Mouse (Mus musculus): ENCODE data around the gene Slit3.
A peak's percentile ranks its signal among the peaks of the same experiment; 100 is the strongest.

Slit3 gene

GRCm38 (mm10) chr11:35324397-35324796, 203.4 kb downstream of the Slit3 start:
- H3K4me1 ChIP-seq (replicated peaks; ENCODE audit: low read depth, low read length), result peaks cover 20% of the 10 kb centered on the region
- no peaks in the 10 kb centered on the region for H3K36me3 ChIP-seq (ENCODE audit: insufficient read depth, low read length)
- H3K27me3 ChIP-seq (ENCODE audit: insufficient read depth, low read length), result peaks cover 89% of the 10 kb centered on the region
- TF ChIP-seq CTCF (conservative IDR thresholded peaks at IDR 0.05; ENCODE audit: low read length) (no peak), NANOG (IDR thresholded peaks at IDR 0.05; ENCODE audit: borderline replicate concordance, low read length) (no peak), POU5F1 (IDR thresholded peaks at IDR 0.05; ENCODE audit: borderline replicate concordance, low read length) (no peak)
- no peak overlapping the region for H3K4me3 ChIP-seq (replicated peaks; ENCODE audit: low read length)
- 0 out of 2 replicates have a peak, but pooled peaks cover 4% of the 10 kb centered on the region for H3K9me3 ChIP-seq (ENCODE audit: low read length)

- peaks cover 20% of the 10 kb centered on the region for H3K4me1 ChIP-seq (replicated peaks; ENCODE audit: low read depth, low read length)
- TF ChIP-seq POU5F1 (IDR thresholded peaks at IDR 0.05; ENCODE audit: borderline replicate concordance, low read length) (no peak), CTCF (conservative IDR thresholded peaks at IDR 0.05; ENCODE audit: low read length) (no peak), NANOG (IDR thresholded peaks at IDR 0.05; ENCODE audit: borderline replicate concordance, low read length) (no peak)
- H3K4me3 ChIP-seq (replicated peaks; ENCODE audit: low read length), result no peak overlapping the region
- H3K9me3 ChIP-seq (ENCODE audit: low read length), result 0 out of 2 replicates have a peak, but pooled peaks cover 4% of the 10 kb centered on the region
- H3K36me3 ChIP-seq (ENCODE audit: insufficient read depth, low read length), result no peaks in the 10 kb centered on the region
- peaks cover 88% of the 10 kb centered on the region for H3K27me3 ChIP-seq (ENCODE audit: insufficient read depth, low read length)
Observed at GRCm38 (mm10) chr11:35325131-35325995, 204.3 kb downstream of the Slit3 start.

GRCm38 (mm10) chr11:35326346-35326745, 205.3 kb downstream of the Slit3 start:
- H3K27me3 ChIP-seq (ENCODE audit: insufficient read depth, low read length), result peaks cover 92% of the 10 kb centered on the region
- peaks cover 20% of the 10 kb centered on the region for H3K4me1 ChIP-seq (replicated peaks; ENCODE audit: low read depth, low read length)
- no peak overlapping the region for H3K4me3 ChIP-seq (replicated peaks; ENCODE audit: low read length)
- 0 out of 2 replicates have a peak, but pooled peaks cover 4% of the 10 kb centered on the region for H3K9me3 ChIP-seq (ENCODE audit: low read length)
- H3K36me3 ChIP-seq (ENCODE audit: insufficient read depth, low read length), result no peaks in the 10 kb centered on the region
- TF ChIP-seq NANOG (IDR thresholded peaks at IDR 0.05; ENCODE audit: borderline replicate concordance, low read length), result peak; percentile 94
- TF ChIP-seq POU5F1 (IDR thresholded peaks at IDR 0.05; ENCODE audit: borderline replicate concordance, low read length), result no peak

- no peak for TF ChIP-seq NANOG (IDR thresholded peaks at IDR 0.05; ENCODE audit: borderline replicate concordance, low read length)
- no peak for TF ChIP-seq POU5F1 (IDR thresholded peaks at IDR 0.05; ENCODE audit: borderline replicate concordance, low read length)
- TF ChIP-seq CTCF (conservative IDR thresholded peaks at IDR 0.05; ENCODE audit: low read length), result no peak
- no peaks in the 10 kb centered on the region for H3K9me3 ChIP-seq (ENCODE audit: low read length)
- no peaks in the 10 kb centered on the region for H3K36me3 ChIP-seq (ENCODE audit: insufficient read depth, low read length)
- no peak overlapping the region for H3K4me3 ChIP-seq (replicated peaks; ENCODE audit: low read length)
- H3K4me1 ChIP-seq (replicated peaks; ENCODE audit: low read depth, low read length), result peaks cover 20% of the 10 kb centered on the region
- peaks cover 93% of the 10 kb centered on the region for H3K27me3 ChIP-seq (ENCODE audit: insufficient read depth, low read length)
Observed at GRCm38 (mm10) chr11:35327899-35328298, 206.9 kb downstream of the Slit3 start.

GRCm38 (mm10) chr11:35331476-35331875, 210.5 kb downstream of the Slit3 start:
- no peaks in the 10 kb centered on the region for H3K36me3 ChIP-seq (ENCODE audit: insufficient read depth, low read length)
- peaks cover 92% of the 10 kb centered on the region for H3K27me3 ChIP-seq (ENCODE audit: insufficient read depth, low read length)
- H3K4me3 ChIP-seq (replicated peaks; ENCODE audit: low read length), result no peak overlapping the region
- peaks cover 7% of the 10 kb centered on the region for H3K4me1 ChIP-seq (replicated peaks; ENCODE audit: low read depth, low read length)
- H3K9me3 ChIP-seq (ENCODE audit: low read length), result no peaks in the 10 kb centered on the region
- no peak for TF ChIP-seq NANOG (IDR thresholded peaks at IDR 0.05; ENCODE audit: borderline replicate concordance, low read length)
- TF ChIP-seq POU5F1 (IDR thresholded peaks at IDR 0.05; ENCODE audit: borderline replicate concordance, low read length), result no peak
- TF ChIP-seq CTCF (conservative IDR thresholded peaks at IDR 0.05; ENCODE audit: low read length), result no peak

- H3K4me1 ChIP-seq (replicated peaks; ENCODE audit: low read depth, low read length), result no peaks in the 10 kb centered on the region; the same call in 1 of the 2 replicates
- peaks cover 54% of the 10 kb centered on the region for H3K27me3 ChIP-seq (ENCODE audit: insufficient read depth, low read length)
- H3K4me3 ChIP-seq (replicated peaks; ENCODE audit: low read length), result no peak overlapping the region
- no peaks in the 10 kb centered on the region for H3K9me3 ChIP-seq (ENCODE audit: low read length)
- no peaks in the 10 kb centered on the region for H3K36me3 ChIP-seq (ENCODE audit: insufficient read depth, low read length)
- TF ChIP-seq POU5F1 (IDR thresholded peaks at IDR 0.05; ENCODE audit: borderline replicate concordance, low read length), result no peak
Observed at GRCm38 (mm10) chr11:35336558-35336957, 215.5 kb downstream of the Slit3 start.

GRCm38 (mm10) chr11:35337493-35337892, 216.5 kb downstream of the Slit3 start:
- peaks cover 46% of the 10 kb centered on the region for H3K27me3 ChIP-seq (ENCODE audit: insufficient read depth, low read length)
- no peaks in the 10 kb centered on the region; the same call in 1 of the 2 replicates for H3K4me1 ChIP-seq (replicated peaks; ENCODE audit: low read depth, low read length)

GRCm38 (mm10) chr11:35337927-35338819, 217.1 kb downstream of the Slit3 start:
- TF ChIP-seq NANOG (IDR thresholded peaks at IDR 0.05; ENCODE audit: borderline replicate concordance, low read length), result no peak
- TF ChIP-seq POU5F1 (IDR thresholded peaks at IDR 0.05; ENCODE audit: borderline replicate concordance, low read length), result no peak
- no peak for TF ChIP-seq CTCF (conservative IDR thresholded peaks at IDR 0.05; ENCODE audit: low read length)
- Histone ChIP-seq H3K9me3 (ENCODE audit: low read length) (no peaks in the 10 kb centered on the region), H3K36me3 (ENCODE audit: insufficient read depth, low read length) (no peaks in the 10 kb centered on the region)

More at GRCm38 (mm10) chr11:35337493-35337892, 216.5 kb downstream of the Slit3 start:
- TF ChIP-seq POU5F1 (IDR thresholded peaks at IDR 0.05; ENCODE audit: borderline replicate concordance, low read length) (no peak), NANOG (IDR thresholded peaks at IDR 0.05; ENCODE audit: borderline replicate concordance, low read length) (no peak), CTCF (conservative IDR thresholded peaks at IDR 0.05; ENCODE audit: low read length) (no peak)
- H3K4me3 ChIP-seq (replicated peaks; ENCODE audit: low read length), result no peak overlapping the region
- no peaks in the 10 kb centered on the region for H3K36me3 ChIP-seq (ENCODE audit: insufficient read depth, low read length)
- H3K9me3 ChIP-seq (ENCODE audit: low read length), result no peaks in the 10 kb centered on the region

More at GRCm38 (mm10) chr11:35337927-35338819, 217.1 kb downstream of the Slit3 start:
- H3K4me3 ChIP-seq (replicated peaks; ENCODE audit: low read length), result no peak overlapping the region
- no peaks in the 10 kb centered on the region; the same call in 1 of the 2 replicates for H3K4me1 ChIP-seq (replicated peaks; ENCODE audit: low read depth, low read length)
- peaks cover 45% of the 10 kb centered on the region for H3K27me3 ChIP-seq (ENCODE audit: insufficient read depth, low read length)

Measured in E14TG2a.4 (cell line).